Mouse (Mus musculus): Measurements from ENCODE around the gene Sik3. TPM values are rescaled to one million over a fixed set of nuclear protein-coding genes. Genes with fewer than 3 reads are reported as not detected.

The Sik3 gene
- total and polyA plus RNA-seq, 3 experiments, result 30.7 to 81.1 (median 62.1) TPM

DNA sequence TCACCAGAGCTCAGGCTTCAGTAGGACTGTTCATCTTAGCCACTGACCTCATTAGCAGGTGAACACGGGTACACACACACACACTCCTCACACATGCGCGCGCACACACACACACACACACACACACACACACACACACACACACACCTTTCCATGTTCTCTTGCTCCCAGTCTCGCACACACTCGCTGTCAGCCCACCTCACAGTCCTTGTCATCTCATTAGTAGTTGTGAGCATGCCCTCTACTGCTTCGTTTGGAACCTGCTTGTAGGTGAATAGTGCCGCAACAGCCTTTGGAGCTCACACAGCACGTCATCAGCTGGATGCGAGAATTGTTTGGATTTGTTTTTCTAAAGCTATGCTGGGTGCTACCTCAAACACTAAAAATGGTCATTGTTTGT is 176.8 kb downstream of the Sik3 start:
- H3K27ac ChIP-seq, result no peak overlapping the region
- no peak for TF ChIP-seq EP300 (IDR thresholded peaks at IDR 0.05; ENCODE audit: insufficient read depth, low read depth, low read length)
- TF ChIP-seq CTCF (IDR thresholded peaks at IDR 0.05), result no peak
- DNase-seq, result no peak
- WGBS, result 86% methylated on average over 10 of the region's 10 CpGs
- H3K9ac ChIP-seq (ENCODE audit: low read depth, low read length), result no peak overlapping the region
- H3K36me3 ChIP-seq (ENCODE audit: control insufficient read depth, insufficient read depth, low read length), result no peaks in the 10 kb centered on the region; the same call in 1 of the 2 replicates
- H3K4me1 ChIP-seq (ENCODE audit: control insufficient read depth, insufficient read depth, low read length), result peaks cover 9% of the 10 kb centered on the region
- no peak overlapping the region for H3K4me3 ChIP-seq
- no peaks in the 10 kb centered on the region for H3K27me3 ChIP-seq (ENCODE audit: control insufficient read depth, insufficient read depth, low read length)
- H3K79me2 ChIP-seq (replicated peaks; ENCODE audit: control insufficient read depth, insufficient read depth, low read length), result no peaks in the 10 kb centered on the region
- intact Hi-C loops (cut with DNase I), result loop anchor here (5.0 kb wide), 1 partner anchor 67 kb away; no protein-coding TSS in a partner anchor

DNA sequence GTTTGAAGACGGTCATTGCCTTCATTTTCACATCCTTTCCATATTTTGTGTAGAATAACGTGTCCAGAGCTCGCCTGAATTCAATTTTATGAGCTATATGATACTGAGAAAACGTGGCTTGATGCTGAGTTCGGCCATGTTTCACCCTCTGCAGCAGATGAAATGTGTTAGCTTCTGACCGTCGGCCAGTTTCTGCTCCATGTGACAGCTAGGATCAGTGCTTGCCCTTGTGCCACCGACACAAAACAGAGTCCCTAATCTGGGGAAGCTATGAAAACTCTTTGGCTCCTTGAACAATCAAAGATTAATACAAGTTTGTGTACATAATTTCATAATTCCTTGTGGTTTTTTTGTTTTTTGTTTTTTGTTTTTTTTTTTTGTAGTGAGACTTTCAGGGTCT is 178.6 kb downstream of the Sik3 start:
- TF ChIP-seq POLR2A (IDR thresholded peaks at IDR 0.05; ENCODE audit: insufficient read depth, low read depth, low read length) (no peak), EP300 (IDR thresholded peaks at IDR 0.05; ENCODE audit: insufficient read depth, low read depth, low read length) (no peak), CTCF (IDR thresholded peaks at IDR 0.05) (no peak)
- DNase-seq, result no peak
- peaks cover 12% of the 10 kb centered on the region for H3K4me1 ChIP-seq (ENCODE audit: control insufficient read depth, insufficient read depth, low read length)
- intact Hi-C loops (cut with DNase I), result loop anchor here (1.0 to 5.0 kb wide), 2 partner anchors 56 to 188 kb away; no protein-coding TSS in a partner anchor
- H3K27me3 ChIP-seq (ENCODE audit: control insufficient read depth, insufficient read depth, low read length), result no peaks in the 10 kb centered on the region
- H3K4me3 ChIP-seq, result no peak overlapping the region
- WGBS, result 57% methylated on average over 8 of the region's 8 CpGs
- H3K9ac ChIP-seq (ENCODE audit: low read depth, low read length), result no peak overlapping the region
- peaks cover 3% of the 10 kb centered on the region; the same call in 1 of the 2 replicates for H3K36me3 ChIP-seq (ENCODE audit: control insufficient read depth, insufficient read depth, low read length)
- no peaks in the 10 kb centered on the region for H3K79me2 ChIP-seq (replicated peaks; ENCODE audit: control insufficient read depth, insufficient read depth, low read length)
- peak overlapping the region; percentile 24 for H3K27ac ChIP-seq

DNA sequence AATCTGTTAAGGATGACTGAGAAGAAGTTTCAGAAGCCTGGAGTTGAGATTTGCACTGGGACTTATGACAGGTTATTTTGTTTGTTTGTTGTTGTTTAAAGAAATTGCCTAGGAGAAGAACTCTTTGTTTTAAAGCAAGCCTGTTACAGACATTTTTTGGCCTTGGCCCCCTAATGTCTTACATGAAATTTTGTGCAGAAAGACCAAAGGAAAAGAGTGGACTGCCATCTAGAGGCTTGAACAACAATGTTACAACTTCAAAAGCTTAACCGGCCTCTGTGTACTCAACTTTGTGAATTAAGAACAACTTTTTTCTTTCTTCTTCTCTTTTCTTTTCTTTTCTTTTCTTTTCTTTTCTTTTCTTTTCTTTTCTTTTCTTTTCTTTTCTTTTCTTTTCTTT is 179.0 kb downstream of the Sik3 start:
- TF ChIP-seq POLR2A (IDR thresholded peaks at IDR 0.05; ENCODE audit: insufficient read depth, low read depth, low read length) (no peak), CTCF (IDR thresholded peaks at IDR 0.05) (peak; percentile 79)
- no peaks in the 10 kb centered on the region for H3K79me2 ChIP-seq (replicated peaks; ENCODE audit: control insufficient read depth, insufficient read depth, low read length)
- peaks cover 6% of the 10 kb centered on the region; the same call in 1 of the 2 replicates for H3K36me3 ChIP-seq (ENCODE audit: control insufficient read depth, insufficient read depth, low read length)
- H3K27me3 ChIP-seq (ENCODE audit: control insufficient read depth, insufficient read depth, low read length), result no peaks in the 10 kb centered on the region
- peak overlapping the region; percentile 24 for H3K27ac ChIP-seq
- WGBS, result 6% methylated on average over 1 of the region's 1 CpGs
- H3K4me1 ChIP-seq (ENCODE audit: control insufficient read depth, insufficient read depth, low read length), result peaks cover 16% of the 10 kb centered on the region
- no peak for DNase-seq
- intact Hi-C loops (cut with DNase I), result loop anchor here (1.0 to 5.0 kb wide), 2 partner anchors 56 to 188 kb away; no protein-coding TSS in a partner anchor
- no peak overlapping the region for H3K9ac ChIP-seq (ENCODE audit: low read depth, low read length)
- H3K4me3 ChIP-seq, result no peak overlapping the region

DNA sequence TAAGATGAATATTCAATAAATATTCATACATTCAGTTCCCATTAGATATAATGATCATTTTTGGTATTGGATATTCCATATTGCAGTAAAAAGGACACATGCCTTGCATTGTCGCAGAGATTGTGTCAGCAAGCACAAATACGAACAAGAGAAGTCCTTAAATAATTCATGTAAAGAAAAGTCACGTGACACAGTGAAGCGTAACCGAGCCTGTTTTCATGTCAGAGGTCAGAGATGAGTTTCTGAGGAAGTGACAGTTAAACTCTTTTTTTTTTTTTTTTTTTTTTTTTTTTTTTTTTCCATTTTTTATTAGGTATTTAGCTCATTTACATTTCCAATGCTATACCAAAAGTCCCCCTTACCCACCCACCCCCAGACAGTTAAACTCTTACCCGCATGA is 180.0 kb downstream of the Sik3 start:
- TF ChIP-seq POLR2A (IDR thresholded peaks at IDR 0.05; ENCODE audit: insufficient read depth, low read depth, low read length), result no peak
- no peak for TF ChIP-seq CTCF (IDR thresholded peaks at IDR 0.05)
- no peak overlapping the region for H3K9ac ChIP-seq (ENCODE audit: low read depth, low read length)
- no peak overlapping the region for H3K27ac ChIP-seq
- intact Hi-C loops (cut with DNase I), result loop anchor here (5.0 kb wide), 1 partner anchor 55 kb away; no protein-coding TSS in a partner anchor
- H3K79me2 ChIP-seq (replicated peaks; ENCODE audit: control insufficient read depth, insufficient read depth, low read length), result no peaks in the 10 kb centered on the region
- 88% methylated on average over 6 of the region's 6 CpGs for WGBS
- H3K4me1 ChIP-seq (ENCODE audit: control insufficient read depth, insufficient read depth, low read length), result peaks cover 23% of the 10 kb centered on the region
- H3K36me3 ChIP-seq (ENCODE audit: control insufficient read depth, insufficient read depth, low read length), result peaks cover 10% of the 10 kb centered on the region
- H3K27me3 ChIP-seq (ENCODE audit: control insufficient read depth, insufficient read depth, low read length), result no peaks in the 10 kb centered on the region
- no peak overlapping the region for H3K4me3 ChIP-seq
- no peak for DNase-seq

DNA sequence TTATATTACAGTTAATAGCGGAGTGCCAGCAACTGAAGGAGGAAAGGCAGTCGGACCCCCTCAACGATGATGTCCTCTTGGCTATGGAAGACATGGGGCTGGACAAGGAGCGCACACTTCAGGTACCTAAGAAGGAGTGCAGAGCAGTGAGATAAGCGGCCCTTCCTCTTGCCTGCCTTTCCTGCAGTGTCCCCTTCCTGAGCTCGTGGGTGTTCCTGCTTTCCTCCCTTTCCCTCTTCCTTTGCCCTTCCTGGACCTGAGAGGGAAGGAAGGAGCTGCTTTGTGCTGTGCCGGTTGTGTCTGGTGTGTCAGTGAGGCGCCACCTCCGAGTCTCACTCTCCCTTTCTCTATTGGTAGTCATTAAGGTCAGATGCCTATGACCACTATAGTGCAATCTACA is 182.2 kb downstream of the Sik3 start:
- H3K27ac ChIP-seq, result peak overlapping the region; percentile 11; the same call in 1 of the 2 replicates

DNA sequence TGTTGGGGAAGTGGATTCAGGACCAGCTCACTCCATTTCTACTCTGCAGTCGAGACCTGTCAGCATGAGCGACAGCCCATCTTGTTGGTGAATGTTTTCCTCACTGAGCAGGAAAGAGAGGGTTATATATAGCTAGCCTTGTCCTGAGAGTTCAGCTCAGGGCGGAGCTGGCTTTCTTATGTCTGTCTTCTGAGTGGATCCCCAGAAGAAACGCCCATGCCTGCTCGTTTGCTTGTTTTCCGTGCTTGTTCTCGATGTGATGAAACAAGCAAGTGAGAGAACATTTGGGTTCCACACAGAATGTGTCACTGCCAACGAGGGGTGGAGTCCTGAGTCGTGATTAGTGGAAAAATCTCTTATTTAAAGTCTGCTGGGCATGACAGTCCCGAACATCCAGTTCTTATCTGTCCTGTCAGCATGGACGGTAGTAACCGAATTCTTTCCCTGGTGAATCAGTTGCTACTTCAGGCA is 184.1 kb downstream of the Sik3 start:
- peak overlapping the region; percentile 12; the same call in 1 of the 2 replicates for H3K4me3 ChIP-seq
- no peaks in the 10 kb centered on the region for H3K79me2 ChIP-seq (replicated peaks; ENCODE audit: control insufficient read depth, insufficient read depth, low read length)
- DNase-seq, result peak; percentile 71 to 80
- H3K36me3 ChIP-seq (ENCODE audit: control insufficient read depth, insufficient read depth, low read length), result peaks cover 14% of the 10 kb centered on the region
- no peak for TF ChIP-seq CTCF (IDR thresholded peaks at IDR 0.05)
- TF ChIP-seq EP300 (IDR thresholded peaks at IDR 0.05; ENCODE audit: insufficient read depth, low read depth, low read length), result peak; percentile 91
- peak; percentile 81 for TF ChIP-seq POLR2A (IDR thresholded peaks at IDR 0.05; ENCODE audit: insufficient read depth, low read depth, low read length)
- intact Hi-C loops (cut with DNase I), result no loop called here
- H3K27ac ChIP-seq, result peak overlapping the region; percentile 90
- peaks cover 31% of the 10 kb centered on the region for H3K4me1 ChIP-seq (ENCODE audit: control insufficient read depth, insufficient read depth, low read length)
- WGBS, result 6% methylated on average over 12 of the region's 12 CpGs
- peak overlapping the region; percentile 40 for H3K9ac ChIP-seq (ENCODE audit: low read depth, low read length)
- H3K27me3 ChIP-seq (ENCODE audit: control insufficient read depth, insufficient read depth, low read length), result no peaks in the 10 kb centered on the region

More for the DNA sequence above, 182.2 kb downstream of the Sik3 start:
- no peak overlapping the region for H3K4me3 ChIP-seq
- H3K4me1 ChIP-seq (ENCODE audit: control insufficient read depth, insufficient read depth, low read length), result peaks cover 33% of the 10 kb centered on the region
- H3K36me3 ChIP-seq (ENCODE audit: control insufficient read depth, insufficient read depth, low read length), result peaks cover 14% of the 10 kb centered on the region
- DNase-seq, result no peak
- TF ChIP-seq POLR2A (IDR thresholded peaks at IDR 0.05; ENCODE audit: insufficient read depth, low read depth, low read length) (no peak), CTCF (IDR thresholded peaks at IDR 0.05) (no peak), EP300 (IDR thresholded peaks at IDR 0.05; ENCODE audit: insufficient read depth, low read depth, low read length) (no peak)
- H3K79me2 ChIP-seq (replicated peaks; ENCODE audit: control insufficient read depth, insufficient read depth, low read length), result no peaks in the 10 kb centered on the region
- 51% methylated on average over 9 of the region's 9 CpGs for WGBS
- no peaks in the 10 kb centered on the region for H3K27me3 ChIP-seq (ENCODE audit: control insufficient read depth, insufficient read depth, low read length)
- intact Hi-C loops (cut with DNase I), result loop anchor here (5.0 kb wide), 1 partner anchor 52 kb away; no protein-coding TSS in a partner anchor
- H3K9ac ChIP-seq (ENCODE audit: low read depth, low read length), result no peak overlapping the region
